Mouse (Mus musculus) frontal cortex, postnatal 10 days (tissue): Measurements from ENCODE around the gene Jmjd6.

ENCODE experiments used
- DNase-seq, 2 experiments: peaks; one replicate each; pipeline ENCODE4 v3.0.0; 2022; ENCODE audit warnings: low spot score in 2 of 2, mixed read lengths in 1 of 2

Jmjd6 gene

GRCm38 (mm10) chr11:116807116-116807515 is 36.1 kb downstream of the Jmjd6 start:
- no peak for DNase-seq

- DNase-seq = no peak
Measured at GRCm38 (mm10) chr11:116806136-116807071, 36.8 kb downstream of the Jmjd6 start.

GRCm38 (mm10) chr11:116802709-116803108 is 40.5 kb downstream of the Jmjd6 start:
- no peak for DNase-seq

GRCm38 (mm10) chr11:116801106-116801505 is 42.1 kb downstream of the Jmjd6 start:
- no peak for DNase-seq

- no peak for DNase-seq
Measured at GRCm38 (mm10) chr11:116799364-116799763, 43.9 kb downstream of the Jmjd6 start.
